Mouse (Mus musculus) hematopoietic stem cell, adult 5-6 weeks (primary cell): ENCODE data around the gene Dock10. TPM values are rescaled to one million over a fixed set of nuclear protein-coding genes. Genes with fewer than 3 reads are reported as not detected.

Experiments used
- ATAC-seq, 2 experiments: fragments of 125-278 bp in 1 of 2; replicated peaks in 1 of 2; 2 replicates each; pipeline ENCODE4 v1.8.0; 2016 to 2017; ENCODE audit warnings: inconsistent platforms in 2 of 2, mild to moderate bottlenecking in 2 of 2, moderate number of reproducible peaks in 2 of 2, low read depth in 1 of 2, moderate TSS enrichment in 1 of 2; ENCODE audit not compliant: low FRiP score in 2 of 2, poor library complexity in 2 of 2, severe bottlenecking in 2 of 2, insufficient read depth in 1 of 2, low TSS enrichment in 1 of 2
- total RNA-seq: library from RNA; stranded (forward); fragments of 172-1452, 232-1000 nt; gene quantifications from 2 replicates; pipeline ENCODE4 v1.2.3, GENCODE M21; 2017

Dock10 gene
- total RNA-seq, 1 experiment from 2014 or later, result 113 TPM

- ATAC-seq, result no peak
Measured at GRCm38 (mm10) chr1:80676004-80676673, 82.2 kb downstream of the Dock10 start.

GRCm38 (mm10) chr1:80671730-80672129, 86.6 kb downstream of the Dock10 start:
- peak in 1 of 2 experiments; percentile 71; a peak in 3 of 4 replicates for ATAC-seq

GRCm38 (mm10) chr1:80671056-80671455, 87.3 kb downstream of the Dock10 start:
- ATAC-seq, result 0 out of 4 replicates have a peak, but pooled peaks of 1 of the 2 experiments have one; percentile 27

GRCm38 (mm10) chr1:80670387-80670786, 87.9 kb downstream of the Dock10 start:
- ATAC-seq, result peak; percentile 47 to 59

GRCm38 (mm10) chr1:80665761-80666160, 92.6 kb downstream of the Dock10 start:
- ATAC-seq, result peak; percentile 42 to 43; a peak in 3 of 4 replicates

GRCm38 (mm10) chr1:80665161-80665560, 93.2 kb downstream of the Dock10 start:
- peak; percentile 95 to 98 for ATAC-seq

GRCm38 (mm10) chr1:80661506-80662402, 96.6 kb downstream of the Dock10 start:
- ATAC-seq, result 0 out of 4 replicates have a peak, but pooled peaks have one; percentile 4

GRCm38 (mm10) chr1:80659465-80660245, 98.7 kb downstream of the Dock10 start:
- ATAC-seq, result peak; percentile 75 to 86

- ATAC-seq, result no peak
Measured at GRCm38 (mm10) chr1:80656389-80656788, 101.9 kb downstream of the Dock10 start.

GRCm38 (mm10) chr1:80655854-80656253, 102.5 kb downstream of the Dock10 start:
- ATAC-seq, result no peak

- no peak for ATAC-seq
Measured at GRCm38 (mm10) chr1:80655195-80655594, 103.1 kb downstream of the Dock10 start.

GRCm38 (mm10) chr1:80654177-80654576, 104.2 kb downstream of the Dock10 start:
- no peak for ATAC-seq

GRCm38 (mm10) chr1:80652803-80653202, 105.5 kb downstream of the Dock10 start:
- ATAC-seq, result no peak

- no peak for ATAC-seq
Measured at GRCm38 (mm10) chr1:80652083-80652482, 106.2 kb downstream of the Dock10 start.

- ATAC-seq, result peak; percentile 90 to 94
Measured at GRCm38 (mm10) chr1:80646602-80647001, 111.7 kb downstream of the Dock10 start.

GRCm38 (mm10) chr1:80643866-80644451, 114.4 kb downstream of the Dock10 start:
- no peak for ATAC-seq

GRCm38 (mm10) chr1:80641832-80642231, 116.5 kb downstream of the Dock10 start:
- ATAC-seq, result no peak
